Mouse (Mus musculus) cortical plate, adult 2 months (tissue): Measurements from ENCODE around the gene Ppara.

Source experiments
- CTCF ChIP-seq: fragments of 200-500 bp; IDR thresholded peaks from 2 replicates; pipeline ENCODE4 v1.5.1; 2011; ENCODE audit warnings: mild to moderate bottlenecking, control low read depth, low read length; ENCODE audit not compliant: insufficient read depth; ENCODE audit errors: extremely low read depth
- POLR2A ChIP-seq: fragments of 200-500 bp; IDR thresholded peaks from 2 replicates; pipeline ENCODE4 v1.6.1; 2011; ENCODE audit warnings: mild to moderate bottlenecking, low read length, control low read depth; ENCODE audit not compliant: insufficient read depth; ENCODE audit errors: extremely low read depth

DNA sequence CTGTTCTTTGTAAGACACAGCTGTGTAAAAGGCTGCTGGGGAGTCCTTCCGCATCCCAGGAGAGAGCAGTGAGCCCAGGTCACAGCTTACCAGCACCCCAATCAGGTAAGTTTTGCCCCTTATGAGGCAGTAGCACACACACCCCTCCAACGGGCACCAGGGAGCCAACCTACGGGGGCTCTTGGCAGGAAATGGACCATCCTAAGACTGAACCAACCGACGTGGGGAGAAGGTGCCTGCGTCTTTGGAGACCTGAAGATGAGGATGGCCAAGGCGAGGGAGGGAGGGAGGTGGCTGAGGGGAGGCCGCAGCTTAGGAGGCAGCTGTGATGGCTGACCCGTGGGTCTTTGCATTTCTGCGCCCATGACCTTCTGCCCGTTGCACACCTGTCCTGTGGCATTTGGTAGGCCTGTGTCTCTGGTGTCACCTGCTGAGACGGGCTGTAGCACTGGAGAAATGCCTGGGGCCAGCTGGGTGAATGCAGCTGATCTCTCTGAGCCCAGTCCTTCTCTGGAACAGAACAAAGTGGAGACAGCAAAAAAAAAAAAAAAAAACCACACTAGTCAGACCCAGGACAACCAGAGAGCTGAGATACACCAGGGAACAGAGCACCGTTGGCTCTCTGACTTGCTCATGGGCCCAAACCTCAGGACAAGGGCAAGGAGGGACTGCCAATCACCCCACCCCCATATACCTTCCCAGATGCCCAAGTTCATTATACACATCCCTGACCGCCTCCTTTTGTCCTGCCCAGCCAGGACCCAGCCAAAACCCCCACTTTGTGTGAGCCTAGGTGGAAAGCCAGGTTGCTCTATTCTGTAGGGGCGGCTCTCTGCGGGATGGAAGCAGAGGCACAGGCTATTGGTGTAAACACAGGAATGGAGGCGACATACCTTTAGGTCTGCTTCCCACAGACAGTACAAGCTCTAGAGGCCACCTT lies 23.9 kb upstream of the Ppara start:
- no peak for TF ChIP-seq CTCF
- no peak for TF ChIP-seq POLR2A
